Mouse (Mus musculus): ENCODE results near the gene Plekhf1. TPM values are rescaled to one million over a fixed set of nuclear protein-coding genes. Genes with fewer than 3 reads are reported as not detected.
A peak's percentile ranks its signal among the peaks of the same experiment; 100 is the strongest.

Plekhf1 gene
- 1 to 10 TPM; 2.6 to 4.2 TPM for total RNA-seq (2021)
- long read RNA-seq, experiment 1, full-length matches to known transcripts, result 11 of 11 reads
- long read RNA-seq, experiment 1, partial matches to known transcripts, result 0 of 11 reads
- long read RNA-seq, experiment 1, other reads (novel, unspliced or antisense), result 0 of 11 reads
- long read RNA-seq, experiment 2, full-length matches to known transcripts, result 2 of 2 reads
- long read RNA-seq, experiment 2, partial matches to known transcripts, result 0 of 2 reads
- long read RNA-seq, experiment 2, other reads (novel, unspliced or antisense), result 0 of 2 reads

GRCm38 (mm10) chr7:38227900-38228298 is at the start of gene Plekhf1:
Gene Plekhf1, minus strand, starts transcription at chr7:38228016.
- DNase-seq, result peak; percentile 96 to 97

- no peak for DNase-seq
Measured at GRCm38 (mm10) chr7:38272551-38272950, 44.7 kb upstream of the Plekhf1 start.

GRCm38 (mm10) chr7:38271859-38272258 is 44.0 kb upstream of the Plekhf1 start:
- peak in 1 of 2 experiments; percentile 14 for DNase-seq

GRCm38 (mm10) chr7:38271511-38271811 is 43.6 kb upstream of the Plekhf1 start:
- DNase-seq, result no peak

GRCm38 (mm10) chr7:38270703-38271510 is 43.1 kb upstream of the Plekhf1 start, which contains the start of gene Pop4:
Gene Pop4, minus strand, starts transcription at chr7:38271423.
- DNase-seq, result peak; percentile 93 to 94

GRCm38 (mm10) chr7:38267006-38267680 is 39.3 kb upstream of the Plekhf1 start:
- DNase-seq, result peak; percentile 65 to 67

- peak; percentile 59 to 68 for DNase-seq
Measured at GRCm38 (mm10) chr7:38262406-38262805, 34.6 kb upstream of the Plekhf1 start.

GRCm38 (mm10) chr7:38259631-38260030 is 31.8 kb upstream of the Plekhf1 start:
- DNase-seq, result no peak

GRCm38 (mm10) chr7:38253441-38253840 is 25.6 kb upstream of the Plekhf1 start:
- no peak for DNase-seq

- DNase-seq, result no peak
Measured at GRCm38 (mm10) chr7:38251494-38252216, 23.8 kb upstream of the Plekhf1 start.

- DNase-seq, result no peak
Measured at GRCm38 (mm10) chr7:38242417-38242816, 14.6 kb upstream of the Plekhf1 start.

- no peak for DNase-seq
Measured at GRCm38 (mm10) chr7:38237140-38237539, 9.3 kb upstream of the Plekhf1 start.

GRCm38 (mm10) chr7:38236400-38237105 is 8.7 kb upstream of the Plekhf1 start:
- no peak for DNase-seq

GRCm38 (mm10) chr7:38230285-38230684 is 2.5 kb upstream of the Plekhf1 start:
- peak in 1 of 2 experiments; percentile 47 for DNase-seq

GRCm38 (mm10) chr7:38228329-38228728 is 513 bp upstream of the Plekhf1 start:
- DNase-seq, result no peak

- peak; percentile 77 to 81 for DNase-seq
Measured at GRCm38 (mm10) chr7:38227181-38227899, 476 bp downstream of the Plekhf1 start.

- no peak for DNase-seq
Measured at GRCm38 (mm10) chr7:38226226-38226625, 1.6 kb downstream of the Plekhf1 start.

- peak; percentile 37 to 63 for DNase-seq
Measured at GRCm38 (mm10) chr7:38224577-38225369, 3.0 kb downstream of the Plekhf1 start.

- no peak for DNase-seq
Measured at GRCm38 (mm10) chr7:38220866-38221265, 7.0 kb downstream of the Plekhf1 start.

- no peak for DNase-seq
Measured at GRCm38 (mm10) chr7:38219526-38219925, 8.3 kb downstream of the Plekhf1 start.

All from adrenal gland, postnatal 36 days (tissue).